Mouse (Mus musculus) left cerebral cortex, adult 9 months (tissue): ENCODE data around the gene Gm10912.
A peak's percentile ranks its signal among the peaks of the same experiment; 100 is the strongest.
"Not testable (repeated sequence)": the region's sequence is repeated elsewhere in the genome, so short reads cannot be mapped to it uniquely, and the experiment has no call there.

Experiments used
- DNase-seq, 2 experiments: peaks; one replicate each; pipeline ENCODE4 v3.0.0; 2022; ENCODE audit warnings: low spot score in 2 of 2

Gm10912 gene

GRCm38 (mm10) chr2:104068450-104068849 is 2.8 kb downstream of the Gm10912 start, which contains the start of gene Gm10799:
Gm10799 (minus strand) TSS chr2:104068550.
- not testable (repeated sequence) for DNase-seq

GRCm38 (mm10) chr2:104069704-104070185 is 4.1 kb downstream of the Gm10912 start, which contains the start of gene Cd59b:
Cd59b (plus strand) TSS chr2:104069849.
- no peak for DNase-seq

- not testable (repeated sequence) for DNase-seq
Observed at GRCm38 (mm10) chr2:104078285-104078684, 12.7 kb downstream of the Gm10912 start.

- DNase-seq, result not testable (repeated sequence)
Observed at GRCm38 (mm10) chr2:104081436-104082050, 15.9 kb downstream of the Gm10912 start.

GRCm38 (mm10) chr2:104082474-104082873 is 16.8 kb downstream of the Gm10912 start:
- no peak for DNase-seq

- not testable (repeated sequence) for DNase-seq
Observed at GRCm38 (mm10) chr2:104084027-104084426, 18.4 kb downstream of the Gm10912 start.

- not testable (repeated sequence) for DNase-seq
Observed at GRCm38 (mm10) chr2:104087562-104087961, 21.9 kb downstream of the Gm10912 start.

GRCm38 (mm10) chr2:104093305-104093704 is 27.7 kb downstream of the Gm10912 start:
- no peak for DNase-seq

GRCm38 (mm10) chr2:104095741-104096213 is 30.2 kb downstream of the Gm10912 start, which contains the start of gene Cd59a:
Cd59a (plus strand) TSS chr2:104095801.
- DNase-seq, result peak in 1 of 2 experiments; percentile 51

- DNase-seq, result no peak
Observed at GRCm38 (mm10) chr2:104096256-104096655, 30.6 kb downstream of the Gm10912 start.

- not testable (repeated sequence) for DNase-seq
Observed at GRCm38 (mm10) chr2:104096796-104097195, 31.2 kb downstream of the Gm10912 start.

- not testable (repeated sequence) for DNase-seq
Observed at GRCm38 (mm10) chr2:104097396-104097795, 31.8 kb downstream of the Gm10912 start.

- DNase-seq, result no peak
Observed at GRCm38 (mm10) chr2:104098529-104099230, 33.1 kb downstream of the Gm10912 start.

GRCm38 (mm10) chr2:104099231-104099585 is 33.6 kb downstream of the Gm10912 start:
- no peak for DNase-seq

- DNase-seq, result no peak
Observed at GRCm38 (mm10) chr2:104099946-104100345, 34.3 kb downstream of the Gm10912 start.

- no peak for DNase-seq
Observed at GRCm38 (mm10) chr2:104104800-104105199, 39.2 kb downstream of the Gm10912 start.

GRCm38 (mm10) chr2:104109021-104109420 is 43.4 kb downstream of the Gm10912 start:
- not testable (repeated sequence) for DNase-seq

- no peak for DNase-seq
Observed at GRCm38 (mm10) chr2:104109528-104109927, 43.9 kb downstream of the Gm10912 start.

- no peak for DNase-seq
Observed at GRCm38 (mm10) chr2:104110031-104110430, 44.4 kb downstream of the Gm10912 start.

GRCm38 (mm10) chr2:104111170-104111797 is 45.7 kb downstream of the Gm10912 start:
- not testable (repeated sequence) for DNase-seq

GRCm38 (mm10) chr2:104113563-104113962 is 47.9 kb downstream of the Gm10912 start:
- DNase-seq, result not testable (repeated sequence)

GRCm38 (mm10) chr2:104114898-104115297 is 49.3 kb downstream of the Gm10912 start:
- no peak for DNase-seq
